Mouse (Mus musculus): Measurements from ENCODE around the gene Defa33. TPM values are rescaled to one million over a fixed set of nuclear protein-coding genes. Genes with fewer than 3 reads are reported as not detected.
"Not testable (repeated sequence)": the region's sequence is repeated elsewhere in the genome, so short reads cannot be mapped to it uniquely, and the experiment has no call there.

Defa33 gene
- polyA plus RNA-seq (2015; fragmentation: Nextera tagmentation; extraction: Ambion mirVana), result not detected in 2 replicates

GRCm38 (mm10) chr8:21391511-21391910 lies at the start of gene Defa33:
Gene Defa33, plus strand, starts transcription at chr8:21391811.
- H3K27ac ChIP-seq; H3K36me3 ChIP-seq; H3K4me3 ChIP-seq; H3K9me3 ChIP-seq (replicated peaks); H3K27me3 ChIP-seq; ATAC-seq (replicated peaks; ENCODE audit: insufficient number of reproducible peaks, insufficient read depth, low FRiP score, low read depth); H3K4me2 ChIP-seq; H3K9ac ChIP-seq; H3K4me1 ChIP-seq (replicated peaks): not testable (repeated sequence)
- WGBS, result no CpG with 5 or more reads among the region's 2 CpGs

GRCm38 (mm10) chr8:21378215-21378614 lies 13.4 kb upstream of the Defa33 start, which contains the start of gene Defa2:
Gene Defa2, plus strand, starts transcription at chr8:21378515.
- ATAC-seq (replicated peaks; ENCODE audit: insufficient number of reproducible peaks, insufficient read depth, low FRiP score, low read depth); H3K27ac ChIP-seq; H3K4me3 ChIP-seq; H3K9me3 ChIP-seq (replicated peaks); H3K36me3 ChIP-seq; H3K4me2 ChIP-seq; H3K4me1 ChIP-seq (replicated peaks); H3K9ac ChIP-seq; H3K27me3 ChIP-seq: not testable (repeated sequence)
- WGBS, result no CpG with 5 or more reads among the region's 2 CpGs

GRCm38 (mm10) chr8:21427111-21427510 lies 35.5 kb downstream of the Defa33 start, which contains the start of gene Defa36:
Gene Defa36, plus strand, starts transcription at chr8:21427411.
- not testable (repeated sequence) for H3K4me2 ChIP-seq; H3K4me1 ChIP-seq (replicated peaks); H3K36me3 ChIP-seq; H3K9ac ChIP-seq; H3K27ac ChIP-seq; ATAC-seq (replicated peaks; ENCODE audit: insufficient number of reproducible peaks, insufficient read depth, low FRiP score, low read depth); H3K27me3 ChIP-seq; H3K4me3 ChIP-seq; H3K9me3 ChIP-seq (replicated peaks)
- WGBS, result no CpG with 5 or more reads among the region's 1 CpGs

Other genes with a start within 250 kb of the Defa33 start
- gene Defa22, start 229.5 kb upstream of the Defa33 start, polyA plus RNA-seq (2015; fragmentation: Nextera tagmentation; extraction: Ambion mirVana), result not detected in 2 replicates
- not detected in 2 replicates for gene Defa31, start 200.2 kb upstream of the Defa33 start, polyA plus RNA-seq (2015; fragmentation: Nextera tagmentation; extraction: Ambion mirVana)
- not detected in 2 replicates for gene Gm15293, start 190.2 kb upstream of the Defa33 start, polyA plus RNA-seq (2015; fragmentation: Nextera tagmentation; extraction: Ambion mirVana)
- gene Gm15292, start 142.1 kb upstream of the Defa33 start, polyA plus RNA-seq (2015; fragmentation: Nextera tagmentation; extraction: Ambion mirVana), result not detected in 2 replicates
- gene Defa27, start 76.3 kb upstream of the Defa33 start, polyA plus RNA-seq (2015; fragmentation: Nextera tagmentation; extraction: Ambion mirVana), result not detected in 2 replicates
- not detected in 2 replicates for gene Defa29, start 64.8 kb upstream of the Defa33 start, polyA plus RNA-seq (2015; fragmentation: Nextera tagmentation; extraction: Ambion mirVana)
- not detected in 2 replicates for gene Defa2, start 13.3 kb upstream of the Defa33 start, polyA plus RNA-seq (2015; fragmentation: Nextera tagmentation; extraction: Ambion mirVana)
- gene Defa36, start 35.6 kb downstream of the Defa33 start, polyA plus RNA-seq (2015; fragmentation: Nextera tagmentation; extraction: Ambion mirVana), result not detected in 2 replicates
- not detected in 2 replicates for gene Gm7849, start 64.7 kb downstream of the Defa33 start, polyA plus RNA-seq (2015; fragmentation: Nextera tagmentation; extraction: Ambion mirVana)
- gene Defa20, start 117.4 kb downstream of the Defa33 start, polyA plus RNA-seq (2015; fragmentation: Nextera tagmentation; extraction: Ambion mirVana), result not detected in 2 replicates
- gene Defa32, start 137.2 kb downstream of the Defa33 start, polyA plus RNA-seq (2015; fragmentation: Nextera tagmentation; extraction: Ambion mirVana), result not detected in 2 replicates
- gene Defa37, start 173.6 kb downstream of the Defa33 start, polyA plus RNA-seq (2015; fragmentation: Nextera tagmentation; extraction: Ambion mirVana), result not detected in 2 replicates
- gene Defa28, start 191.2 kb downstream of the Defa33 start, polyA plus RNA-seq (2015; fragmentation: Nextera tagmentation; extraction: Ambion mirVana), result not detected in 2 replicates
- not detected in 2 replicates for gene Gm7861, start 202.7 kb downstream of the Defa33 start, polyA plus RNA-seq (2015; fragmentation: Nextera tagmentation; extraction: Ambion mirVana)
- gene Defa26, start 226.4 kb downstream of the Defa33 start, polyA plus RNA-seq (2015; fragmentation: Nextera tagmentation; extraction: Ambion mirVana), result not detected in 2 replicates

All from heart, embryonic 15.5 days (tissue).